ENCODE assay signal across 8 mouse cellular contexts in the genomic region with DNA sequence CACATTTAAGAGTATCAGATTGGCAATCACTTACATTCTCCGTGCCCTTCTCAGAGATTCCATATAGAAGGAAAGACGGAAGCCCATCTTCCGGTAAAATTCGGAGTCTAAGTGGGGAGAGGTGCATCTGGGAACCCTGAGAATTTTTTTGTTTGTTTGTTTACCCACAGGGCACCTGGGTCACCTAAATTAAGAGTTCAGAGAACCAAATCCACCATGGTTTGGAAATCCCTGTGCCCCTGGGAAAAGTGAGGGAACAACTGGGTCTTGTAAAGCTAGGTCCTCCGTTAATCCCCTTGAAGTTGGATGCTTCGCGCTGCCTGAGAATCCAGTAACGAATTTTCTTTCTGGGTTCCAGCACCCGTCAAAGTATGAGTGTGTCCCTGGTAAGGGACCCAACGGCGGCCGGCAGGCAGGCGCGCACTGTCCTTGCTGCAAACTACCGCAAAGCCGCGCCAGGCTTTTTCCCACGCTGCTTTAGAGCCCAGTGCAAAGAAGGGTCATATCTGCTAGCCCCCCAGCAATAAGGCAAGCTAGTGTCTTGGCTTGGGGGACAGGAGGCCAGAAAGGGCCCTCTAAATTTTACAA. TPM values are rescaled to one million over a fixed set of nuclear protein-coding genes. Genes with fewer than 3 reads are reported as not detected.
DNase-seq lines count a peak whose midpoint lies in the region; ATAC-seq and TF ChIP-seq lines count a peak whose summit lies in the region.
"Had no signal": no experiment of that assay in that cellular context is flagged by ENCODE, and none has a peak within 500 bp of the region (broad histone marks: within the 10 kb centered on the region; RNA-seq: fewer than 3 reads in every experiment).

No protein-coding gene starts in this region.

- no peaks in the 10 kb centered on the region for H3K4me1 ChIP-seq in lung, embryonic 14.5 days (ENCODE audit: insufficient read depth)
- peaks cover 23% of the 10 kb centered on the region for H3K4me1 ChIP-seq in embryonic facial prominence, embryonic 13.5 days
- peaks cover 32% of the 10 kb centered on the region for H3K4me1 ChIP-seq in limb, embryonic 13.5 days
- H3K4me1 ChIP-seq in small intestine, adult 2 months (ENCODE audit: control insufficient read depth, insufficient read depth, insufficient read length, low read length): peaks cover 3% of the 10 kb centered on the region

- H3K4me3 ChIP-seq in lung, embryonic 14.5 days (ENCODE audit: low read depth, low read length): peak overlapping the region; percentile 51
- peak overlapping the region; percentile 52 for H3K4me3 ChIP-seq in embryonic facial prominence, embryonic 13.5 days
- peak overlapping the region; percentile 54 for H3K4me3 ChIP-seq in limb, embryonic 13.5 days
- peak overlapping the region; percentile 63 for H3K4me3 ChIP-seq in small intestine, adult 2 months (ENCODE audit: low read depth, low read length)

- TF ChIP-seq CTCF in lung, embryonic 14.5 days (IDR thresholded peaks at IDR 0.05; ENCODE audit: low read depth): no peak
- no peak for TF ChIP-seq CTCF in small intestine, adult 2 months (IDR thresholded peaks at IDR 0.05; ENCODE audit: extremely low read depth, insufficient read length, insufficient replicate concordance, low read depth, low read length)

- no peak overlapping the region; the same call in 1 of the 2 replicates for H3K27ac ChIP-seq in lung, embryonic 14.5 days (ENCODE audit: low read depth)
- H3K27ac ChIP-seq in embryonic facial prominence, embryonic 13.5 days: no peak overlapping the region
- H3K27ac ChIP-seq in limb, embryonic 13.5 days: no peak overlapping the region
- H3K27ac ChIP-seq in small intestine, adult 2 months (ENCODE audit: insufficient read depth, low read depth, low read length): no peak overlapping the region

- TF ChIP-seq POLR2A in small intestine, adult 2 months (IDR thresholded peaks at IDR 0.05; ENCODE audit: low read depth, low read length): no peak

- peak overlapping the region; percentile 88 for H3K4me2 ChIP-seq in lung, embryonic 14.5 days
- H3K4me2 ChIP-seq in embryonic facial prominence, embryonic 13.5 days: peak overlapping the region; percentile 91
- peak overlapping the region; percentile 93 for H3K4me2 ChIP-seq in limb, embryonic 13.5 days (replicated peaks)

- H3K9me3 ChIP-seq in lung, embryonic 14.5 days (ENCODE audit: low read depth, low read length): no peaks in the 10 kb centered on the region
- no peaks in the 10 kb centered on the region for H3K9me3 ChIP-seq in embryonic facial prominence, embryonic 13.5 days
- no peaks in the 10 kb centered on the region for H3K9me3 ChIP-seq in limb, embryonic 13.5 days

- 2% methylated on average over 18 of the region's 18 CpGs for WGBS in lung, embryonic 14.5 days
- under 1% methylated on average over 18 of the region's 18 CpGs for WGBS in embryonic facial prominence, embryonic 13.5 days
- WGBS in limb, embryonic 13.5 days: 1% methylated on average over 18 of the region's 18 CpGs
- 9% methylated on average over 18 of the region's 18 CpGs for WGBS in small intestine, adult 2 months

- H3K36me3 ChIP-seq in lung, embryonic 14.5 days (ENCODE audit: insufficient read depth): no peaks in the 10 kb centered on the region
- H3K36me3 ChIP-seq in embryonic facial prominence, embryonic 13.5 days: no peaks in the 10 kb centered on the region
- H3K36me3 ChIP-seq in limb, embryonic 13.5 days: no peaks in the 10 kb centered on the region
- H3K36me3 ChIP-seq in small intestine, adult 2 months (ENCODE audit: control insufficient read depth, insufficient read depth, low read length): peaks cover 7% of the 10 kb centered on the region; the same call in 1 of the 2 replicates

- peak; percentile 54 for DNase-seq in lung, embryonic 14.5 days
- DNase-seq in lung, adult 18-20 months: no peak
- DNase-seq in layer of hippocampus, adult 11-12 months (ENCODE audit: low spot score): no peak
- no peak for DNase-seq in right cerebral cortex, postnatal 36 days (ENCODE audit: low spot score in 2 of 2)
- DNase-seq: kidney, adult 8-10 months had no signal

- no peak for ATAC-seq in lung, embryonic 14.5 days (ENCODE audit: insufficient read depth)
- ATAC-seq in embryonic facial prominence, embryonic 13.5 days (ENCODE audit: insufficient number of reproducible peaks, insufficient read depth, low FRiP score, low TSS enrichment, low read depth): no peak
- ATAC-seq in limb, embryonic 13.5 days (ENCODE audit: low FRiP score, low read depth): no peak

- peak overlapping the region; percentile 20 for H3K9ac ChIP-seq in lung, embryonic 14.5 days
- H3K9ac ChIP-seq in embryonic facial prominence, embryonic 13.5 days: no peak overlapping the region
- no peak overlapping the region for H3K9ac ChIP-seq in limb, embryonic 13.5 days

- peaks cover 90% of the 10 kb centered on the region for H3K27me3 ChIP-seq in lung, embryonic 14.5 days (ENCODE audit: insufficient read depth, low read length)
- peaks cover 92% of the 10 kb centered on the region for H3K27me3 ChIP-seq in embryonic facial prominence, embryonic 13.5 days
- H3K27me3 ChIP-seq in limb, embryonic 13.5 days: peaks cover 88% of the 10 kb centered on the region
- H3K27me3 ChIP-seq in small intestine, adult 2 months (ENCODE audit: control insufficient read depth, insufficient read depth, low read length): peaks cover 10% of the 10 kb centered on the region; the same call in 1 of the 2 replicates

RNA-seq across cellular contexts. Expression of a gene that starts 13.3 kb away (rescaled TPM):
- 3.6 and 4.1 TPM in 2 replicates for polyA plus RNA-seq in lung, embryonic 14.5 days (2014; fragmentation: Nextera tagmentation; extraction: Ambion mirVana)
- 1.3 and 1.6 TPM in 2 replicates for polyA plus RNA-seq in embryonic facial prominence, embryonic 13.5 days (2015; fragmentation: Nextera tagmentation; extraction: Ambion mirVana)
- polyA plus RNA-seq in limb, embryonic 13.5 days (2015; fragmentation: Nextera tagmentation; extraction: Ambion mirVana): 0.31 and 1.2 TPM in 2 replicates
- polyA plus RNA-seq in small intestine, adult 2 months (2012; rRNA removed): 4.7 and 9.4 TPM in 2 replicates
